Mouse (Mus musculus): ENCODE data around the gene Nxt2. TPM values are rescaled to one million over a fixed set of nuclear protein-coding genes. Genes with fewer than 3 reads are reported as not detected.
"Not testable (repeated sequence)": the region's sequence is repeated elsewhere in the genome, so short reads cannot be mapped to it uniquely, and the experiment has no call there.

Gene Nxt2
- total RNA-seq (2021) = 10 to 100 TPM; 35.0 to 35.9 TPM
- long read RNA-seq, transcript Nxt2-202 (4 exons, 2,538 nt) = minor isoform, 9 of 58 reads
- long read RNA-seq, transcript Nxt2-203 (4 exons, 2,484 nt) = major isoform, 45 of 58 reads
- long read RNA-seq, partial matches to known transcripts = 0 of 58 reads
- long read RNA-seq, other reads (novel, unspliced or antisense) = 3 of 58 reads

- DNase-seq (ENCODE audit: low spot score in 2 of 2) = no peak
These were observed at the start of gene Nxt2 for GRCm38 (mm10) chrX:142226542-142226941. Gene Nxt2 (plus strand): TSS chrX:142226770.

DNA sequence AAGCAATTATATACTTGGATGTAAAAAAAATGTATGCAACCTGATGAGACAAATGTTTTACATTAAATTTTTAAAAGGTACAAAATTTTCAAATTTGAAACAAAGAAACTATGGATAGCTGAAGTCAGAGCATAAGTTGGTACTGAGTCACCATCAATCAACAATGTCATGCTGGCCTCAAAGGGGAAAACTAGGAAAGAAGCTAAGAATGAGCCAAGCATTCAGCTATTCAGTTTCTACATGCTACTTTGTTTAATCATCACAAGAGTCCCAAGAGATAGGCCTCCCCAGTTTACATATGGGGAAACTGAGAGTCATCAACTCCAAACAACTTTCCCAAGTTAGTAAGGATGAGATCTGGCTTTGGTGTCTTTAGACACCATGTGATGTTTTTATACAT is 49.6 kb upstream of the Nxt2 start:
- DNase-seq (ENCODE audit: low spot score in 2 of 2) = no peak

DNA sequence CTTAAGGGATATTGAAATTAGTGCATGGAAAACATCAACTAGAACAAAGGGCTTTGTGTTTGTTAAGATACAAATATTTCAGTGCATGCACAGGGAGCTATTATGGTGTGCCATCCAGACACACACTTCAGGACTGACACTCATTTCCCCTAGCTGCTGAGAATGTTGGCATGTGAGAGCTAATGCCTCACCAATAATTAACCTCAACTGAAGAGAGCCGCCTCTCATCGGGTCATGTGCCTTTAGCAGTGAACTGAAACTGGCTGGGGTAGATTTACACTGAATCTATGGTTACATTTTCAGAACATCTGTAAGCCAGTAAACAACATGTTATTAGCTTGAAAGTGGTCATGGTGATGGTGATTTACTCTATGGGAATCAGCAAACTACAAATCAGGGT is 44.5 kb upstream of the Nxt2 start:
- DNase-seq (ENCODE audit: low spot score in 2 of 2) = no peak

DNA sequence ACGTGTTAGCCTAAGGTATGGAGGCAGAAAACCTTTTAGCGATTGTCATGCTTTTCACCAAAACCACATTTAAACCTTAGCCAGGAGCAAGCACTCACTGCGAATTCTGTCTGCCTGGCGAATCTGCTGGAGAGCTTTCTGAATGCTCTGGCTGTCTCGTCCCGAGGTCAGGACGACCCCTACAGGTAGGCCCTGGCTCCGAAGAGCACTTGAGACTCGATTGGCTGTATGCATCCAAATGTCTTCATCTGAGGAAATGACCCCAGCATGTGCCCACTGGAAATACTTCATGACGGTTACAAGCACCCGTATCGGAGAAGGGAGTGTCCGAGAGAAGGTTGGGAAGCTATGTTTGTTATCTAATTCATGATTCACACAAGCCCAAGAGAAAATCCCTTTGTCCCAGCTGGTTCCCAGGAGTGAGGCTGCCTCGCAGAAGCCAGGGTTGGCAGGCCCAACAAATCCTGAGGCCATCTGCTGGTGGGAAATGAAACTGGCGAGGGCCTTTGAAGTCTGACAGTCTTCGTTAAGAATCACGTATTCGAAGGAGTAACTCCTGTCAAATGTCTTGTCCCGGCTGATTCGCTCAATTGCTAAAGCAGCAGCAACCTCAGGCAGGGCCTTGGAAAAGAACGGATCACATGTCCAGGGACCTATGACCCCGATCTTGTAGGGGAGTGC is 37.4 kb upstream of the Nxt2 start:
- DNase-seq (ENCODE audit: low spot score in 2 of 2) = peak; percentile 7 to 58

DNA sequence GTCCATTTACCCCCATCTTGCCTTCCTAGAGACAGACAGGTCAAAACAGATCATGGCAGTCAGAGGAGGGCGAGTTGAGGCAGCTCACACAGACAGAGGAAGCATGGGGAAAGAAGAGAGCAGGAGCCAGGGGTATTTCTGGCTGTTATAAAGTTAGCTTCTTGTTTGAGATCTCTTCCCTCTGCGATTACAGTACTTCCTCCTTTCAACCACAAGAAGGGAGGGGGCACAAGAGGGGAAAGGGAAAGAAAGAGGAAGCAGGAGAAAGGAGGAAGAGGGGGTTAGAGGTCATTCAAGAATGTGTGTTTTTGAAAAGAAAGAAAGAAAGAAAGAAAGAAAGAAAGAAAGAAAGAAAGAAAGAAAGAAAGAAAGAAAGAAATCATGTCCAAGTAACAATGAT is 36.2 kb upstream of the Nxt2 start:
- DNase-seq (ENCODE audit: low spot score in 2 of 2) = no peak

DNA sequence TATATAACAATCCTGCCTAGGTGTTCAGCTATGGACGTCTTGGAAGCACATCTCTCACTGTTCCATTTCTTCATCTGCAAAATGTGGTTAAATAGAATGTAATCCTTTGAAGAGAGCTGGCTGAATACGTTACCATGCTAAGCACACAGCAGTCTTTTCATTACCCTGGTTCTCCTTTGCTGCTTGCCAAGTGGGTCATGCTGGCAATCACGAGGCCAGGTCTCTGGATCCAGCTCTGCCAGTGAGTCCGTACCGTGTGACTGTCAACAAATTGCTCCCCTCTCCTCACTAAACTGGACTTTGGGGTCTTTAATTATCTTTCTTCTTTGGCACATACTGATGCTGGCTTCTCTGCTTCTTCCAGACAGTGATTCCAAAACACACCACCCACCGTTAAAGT is 32.1 kb upstream of the Nxt2 start:
- peak in 1 of 2 experiments; percentile 13 for DNase-seq (ENCODE audit: low spot score in 2 of 2)

DNA sequence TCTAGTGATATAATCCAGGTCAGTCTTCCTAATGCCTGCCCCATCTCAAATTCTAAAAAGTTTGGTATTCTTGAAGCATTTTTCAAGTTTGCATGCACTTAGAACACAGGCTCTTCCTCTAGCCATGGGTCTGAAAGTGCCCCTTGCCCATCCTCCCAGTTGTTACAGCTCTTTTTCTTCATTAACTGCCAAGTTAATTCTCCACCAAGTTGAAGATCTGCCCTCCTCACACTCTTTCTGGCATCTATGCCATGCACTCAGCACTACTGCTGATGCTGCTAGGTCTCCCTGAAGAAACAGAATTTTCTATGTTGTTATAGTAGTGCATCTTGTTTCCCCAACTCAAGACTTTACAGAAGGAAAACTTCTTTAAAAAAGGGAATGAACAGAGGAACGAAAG is 31.0 kb upstream of the Nxt2 start:
- no peak for DNase-seq (ENCODE audit: low spot score in 2 of 2)

GRCm38 (mm10) chrX:142196831-142197230 is 29.7 kb upstream of the Nxt2 start, which contains the start of gene Gucy2f:
Gene Gucy2f (minus strand): TSS chrX:142196931.
- DNase-seq (ENCODE audit: low spot score in 2 of 2) = no peak

DNA sequence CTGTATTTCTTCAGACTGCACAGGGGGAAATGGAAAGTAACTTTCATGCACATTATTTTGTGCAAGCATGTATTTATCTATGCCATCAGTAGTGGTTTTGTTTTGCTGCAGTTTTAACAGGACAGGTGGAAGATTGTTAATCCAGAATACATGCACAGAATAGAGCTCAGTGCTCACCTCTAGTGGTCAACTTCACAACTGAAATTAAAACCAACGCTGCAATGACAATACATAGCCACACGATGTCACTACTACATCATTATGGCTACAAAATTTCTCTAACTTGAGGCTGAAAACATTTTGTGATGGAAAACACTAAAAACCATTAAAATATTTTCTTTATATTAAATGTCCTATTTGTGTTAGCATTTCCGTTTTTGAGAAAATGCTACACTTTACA is 26.3 kb upstream of the Nxt2 start:
- DNase-seq (ENCODE audit: low spot score in 2 of 2) = peak; percentile 8 to 75

DNA sequence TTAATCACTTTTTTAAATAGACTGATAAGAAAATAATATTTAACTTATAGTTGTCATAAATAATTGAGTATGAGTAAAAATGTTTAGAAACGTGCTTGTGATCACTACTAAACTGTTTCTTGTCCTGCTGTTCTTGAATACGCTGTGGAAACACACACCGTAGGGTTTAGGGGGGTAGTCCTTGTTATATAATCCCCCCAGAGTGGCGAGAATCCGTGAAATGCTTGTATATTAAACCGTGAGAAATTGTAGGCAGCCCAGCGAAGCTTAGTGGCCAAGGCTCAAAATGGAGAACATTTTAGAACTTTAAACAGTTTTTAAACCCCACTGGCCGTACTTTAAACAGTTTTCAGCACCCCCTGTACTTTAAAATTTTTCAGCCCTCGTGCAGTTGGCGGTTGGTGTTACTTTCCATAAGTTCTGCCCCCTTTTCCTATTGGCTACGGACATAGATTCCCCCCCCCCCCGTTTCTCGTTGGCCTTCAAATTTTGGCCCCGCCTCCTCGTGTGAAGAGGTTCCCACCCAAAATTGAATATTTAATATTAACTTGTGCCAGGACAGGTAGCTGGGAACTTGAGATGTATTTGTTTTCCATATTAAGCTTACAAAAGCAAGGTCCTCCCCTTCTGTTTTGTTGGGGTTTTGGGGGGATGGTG is 956 bp downstream of the Nxt2 start:
- peak in 1 of 2 experiments; percentile 1 for DNase-seq (ENCODE audit: low spot score in 2 of 2)

- DNase-seq (ENCODE audit: low spot score in 2 of 2) = peak; percentile 67 to 71
These were observed 1.6 kb downstream of the Nxt2 start for GRCm38 (mm10) chrX:142228055-142228768.

DNA sequence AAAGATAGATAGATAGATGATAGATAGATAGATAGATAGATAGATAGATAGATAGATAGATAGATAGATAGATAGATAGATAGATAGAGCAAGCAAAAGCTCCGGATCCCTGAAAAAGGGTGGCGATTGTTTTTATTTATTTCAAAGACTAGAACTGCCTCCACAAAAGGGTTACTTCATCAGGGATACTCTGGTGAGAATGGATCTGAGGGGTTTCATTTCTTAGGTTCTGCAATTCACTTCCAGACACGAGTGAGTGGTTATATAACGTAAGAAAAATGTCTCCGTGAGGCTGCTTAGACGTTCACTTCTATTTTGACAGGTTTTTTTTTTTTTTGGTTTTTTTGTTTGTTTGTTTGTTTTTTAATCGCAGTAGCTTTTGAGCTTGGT is 2.2 kb downstream of the Nxt2 start:
- DNase-seq (ENCODE audit: low spot score in 2 of 2) = peak in 1 of 2 experiments; percentile 1

GRCm38 (mm10) chrX:142236146-142236545 is 9.6 kb downstream of the Nxt2 start:
- DNase-seq (ENCODE audit: low spot score in 2 of 2) = not testable (repeated sequence)

- peak in 1 of 2 experiments; percentile 2 for DNase-seq (ENCODE audit: low spot score in 2 of 2)
These were observed 10.5 kb downstream of the Nxt2 start for GRCm38 (mm10) chrX:142237101-142237500.

- no peak for DNase-seq (ENCODE audit: low spot score in 2 of 2)
These were observed 19.2 kb downstream of the Nxt2 start for GRCm38 (mm10) chrX:142245682-142246327.

GRCm38 (mm10) chrX:142250008-142250736 is 23.6 kb downstream of the Nxt2 start:
- no peak for DNase-seq (ENCODE audit: low spot score in 2 of 2)

DNA sequence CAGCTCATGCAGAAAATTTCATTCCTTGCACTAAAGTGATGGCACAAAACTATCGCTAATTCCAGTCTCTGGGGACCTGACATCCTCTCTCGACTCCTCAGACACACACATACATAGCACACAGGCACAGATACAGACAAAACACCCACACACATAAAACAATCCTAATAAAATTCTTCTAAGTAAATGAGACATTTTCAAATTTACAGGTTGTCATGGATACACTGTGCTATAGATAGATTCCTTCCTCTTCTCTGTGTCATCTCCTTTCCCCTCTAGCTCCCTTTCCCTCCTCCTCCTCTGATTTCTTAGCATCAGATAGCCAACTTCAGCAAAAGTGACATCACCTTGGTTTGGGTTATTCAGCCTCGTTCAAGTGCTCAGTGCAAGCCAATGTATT is 49.5 kb downstream of the Nxt2 start:
- DNase-seq (ENCODE audit: low spot score in 2 of 2) = no peak

GRCm38 (mm10) chrX:142276573-142276972 is 50.0 kb downstream of the Nxt2 start:
- no peak for DNase-seq (ENCODE audit: low spot score in 2 of 2)

GRCm38 (mm10) chrX:142285905-142286304 is 59.3 kb downstream of the Nxt2 start:
- DNase-seq (ENCODE audit: low spot score in 2 of 2) = no peak

Measured in layer of hippocampus, adult 18-20 months (tissue).